Mouse (Mus musculus): ENCODE measurements around the gene Rex1bd. TPM values are rescaled to one million over a fixed set of nuclear protein-coding genes. Genes with fewer than 3 reads are reported as not detected.

Gene Rex1bd
- 133 and 135 TPM in 2 replicates for polyA plus RNA-seq (2015; fragmentation: Nextera tagmentation; extraction: Ambion mirVana)

DNA sequence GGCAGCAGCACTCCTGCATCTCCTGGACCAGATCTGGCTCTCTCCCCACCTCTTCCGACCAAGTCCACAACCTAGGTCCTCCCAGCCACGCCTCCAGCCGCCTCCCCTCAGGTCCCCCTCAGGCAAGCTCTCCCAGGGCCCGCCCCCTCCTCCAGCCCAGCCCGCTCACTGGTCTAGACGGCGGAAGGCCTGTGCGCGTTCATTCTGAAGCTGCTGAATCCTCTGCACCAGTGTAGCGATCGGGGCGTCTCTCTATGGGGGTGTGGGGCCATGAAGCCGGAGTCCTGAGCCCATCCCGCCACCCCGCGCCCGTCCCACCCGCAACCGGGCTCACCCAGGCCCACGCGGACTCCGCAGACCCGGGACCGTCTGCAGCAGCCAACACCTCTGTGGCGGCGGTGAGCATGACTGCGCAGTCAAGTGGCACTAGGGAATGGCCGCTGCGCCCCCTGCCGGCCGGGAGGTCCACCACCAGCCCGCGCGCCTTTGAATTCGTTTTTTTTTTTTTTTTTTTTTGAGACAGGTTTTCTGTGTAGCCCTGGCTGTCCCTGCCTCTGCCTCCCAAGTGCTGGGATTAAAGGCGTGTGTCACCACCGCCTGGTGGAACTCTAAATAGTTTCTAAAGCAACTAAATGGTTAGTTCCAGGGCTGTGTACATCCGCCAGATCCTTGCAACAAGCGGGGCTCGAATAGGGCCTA lies at the start of gene Rex1bd:
Gene Rex1bd, minus strand, starts transcription at position 425 of the 699 bp plus-strand sequence.
- ATAC-seq (ENCODE audit: low FRiP score, low TSS enrichment) = peak; percentile 90
- WGBS = 3% methylated on average over 39 of the region's 40 CpGs
- Histone ChIP-seq H3K4me1 (ENCODE audit: insufficient read depth, low read length) (peaks cover 52% of the 10 kb centered on the region), H3K36me3 (ENCODE audit: insufficient read depth, low read length) (peaks cover 15% of the 10 kb centered on the region), H3K27ac (ENCODE audit: low read length) (peak within 1 kb of the TSS; percentile 93), H3K27me3 (ENCODE audit: insufficient read depth, low read length) (peaks cover 27% of the 10 kb centered on the region), H3K4me2 (replicated peaks; ENCODE audit: low read depth, low read length) (peak within 1 kb of the TSS; percentile 81), H3K4me3 (ENCODE audit: low read length) (peak within 1 kb of the TSS; percentile 77), H3K9me3 (ENCODE audit: low read length) (no peaks in the 10 kb centered on the region), H3K9ac (replicated peaks; ENCODE audit: low read length) (peak within 1 kb of the TSS; percentile 94)

DNA sequence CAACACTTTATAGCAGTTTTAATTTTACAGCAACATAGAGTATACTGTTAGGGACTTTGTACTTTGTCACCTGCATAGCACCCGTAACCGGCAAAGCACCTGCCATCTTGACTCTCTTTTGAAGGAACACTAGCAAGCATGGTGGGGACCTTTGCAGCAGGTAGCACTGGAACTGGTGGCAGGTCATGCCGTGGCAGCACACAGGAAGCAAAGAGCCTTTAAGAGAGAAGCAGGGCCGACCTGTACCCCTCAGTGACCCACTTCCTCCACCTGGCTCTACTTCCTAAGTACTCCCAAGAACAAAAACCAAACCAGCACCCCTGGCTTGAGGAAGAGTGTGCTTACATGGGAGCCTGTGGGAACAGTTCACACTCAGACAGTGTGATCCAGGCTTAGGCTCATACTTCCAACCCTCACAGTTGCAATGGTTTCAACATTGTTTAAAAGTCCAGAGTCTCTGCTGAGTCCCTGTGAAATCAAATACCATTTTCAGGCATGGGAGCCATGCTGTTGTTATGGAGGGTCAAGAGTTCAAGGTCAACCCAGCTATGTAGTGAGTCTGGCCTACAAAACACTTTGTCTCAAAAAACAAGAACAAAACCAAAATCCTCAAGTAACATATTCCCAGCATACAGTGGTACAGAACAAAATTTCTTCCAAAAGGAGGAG lies 48.7 kb upstream of the Rex1bd start:
- 82% methylated on average over 4 of the region's 4 CpGs for WGBS
- H3K9ac ChIP-seq (replicated peaks; ENCODE audit: low read length) = no peak overlapping the region
- no peaks in the 10 kb centered on the region for H3K9me3 ChIP-seq (ENCODE audit: low read length)
- no peak overlapping the region for H3K4me3 ChIP-seq (ENCODE audit: low read length)
- H3K27me3 ChIP-seq (ENCODE audit: insufficient read depth, low read length) = no peaks in the 10 kb centered on the region
- no peak for ATAC-seq (ENCODE audit: low FRiP score, low TSS enrichment)
- H3K4me2 ChIP-seq (replicated peaks; ENCODE audit: low read depth, low read length) = no peak overlapping the region
- no peaks in the 10 kb centered on the region for H3K36me3 ChIP-seq (ENCODE audit: insufficient read depth, low read length)
- H3K27ac ChIP-seq (ENCODE audit: low read length) = no peak overlapping the region
- peaks cover 37% of the 10 kb centered on the region for H3K4me1 ChIP-seq (ENCODE audit: insufficient read depth, low read length)

DNA sequence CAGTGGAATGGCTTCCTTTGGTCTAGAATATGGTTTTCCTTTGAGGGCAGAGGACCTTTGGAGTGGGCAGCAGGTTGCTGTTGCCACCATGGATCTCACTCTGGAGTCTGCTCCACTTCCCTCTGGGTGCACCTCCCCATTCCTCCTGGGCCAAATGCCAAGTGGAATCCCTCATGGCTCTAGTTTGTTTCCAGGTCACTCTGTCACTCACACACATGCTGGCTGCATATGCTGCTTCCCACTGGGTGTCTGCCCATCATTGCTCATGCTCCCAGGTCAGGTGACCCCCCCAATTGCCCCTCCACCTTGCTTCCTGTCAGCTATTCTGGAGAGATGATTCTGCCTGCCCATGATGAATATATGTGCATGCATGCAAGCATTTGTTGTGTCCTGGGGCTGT lies 47.2 kb upstream of the Rex1bd start:
- ATAC-seq (ENCODE audit: low FRiP score, low TSS enrichment) = no peak

GRCm38 (mm10) chr8:70552836-70553235 lies 46.3 kb upstream of the Rex1bd start:
- Histone ChIP-seq H3K9me3 (ENCODE audit: low read length) (no peaks in the 10 kb centered on the region), H3K9ac (replicated peaks; ENCODE audit: low read length) (no peak overlapping the region), H3K27me3 (ENCODE audit: insufficient read depth, low read length) (no peaks in the 10 kb centered on the region), H3K4me3 (ENCODE audit: low read length) (no peak overlapping the region), H3K4me2 (replicated peaks; ENCODE audit: low read depth, low read length) (no peak overlapping the region), H3K4me1 (ENCODE audit: insufficient read depth, low read length) (peaks cover 24% of the 10 kb centered on the region; the same call in 1 of the 2 replicates), H3K27ac (ENCODE audit: low read length) (no peak overlapping the region), H3K36me3 (ENCODE audit: insufficient read depth, low read length) (no peaks in the 10 kb centered on the region)
- 0 out of 2 replicates have a peak, but pooled peaks have one; percentile 39 for ATAC-seq (ENCODE audit: low FRiP score, low TSS enrichment)
- 48% methylated on average over 1 of the region's 1 CpGs for WGBS

More for the DNA sequence above, 47.2 kb upstream of the Rex1bd start:
- Histone ChIP-seq H3K4me2 (replicated peaks; ENCODE audit: low read depth, low read length) (no peak overlapping the region), H3K4me3 (ENCODE audit: low read length) (no peak overlapping the region), H3K9ac (replicated peaks; ENCODE audit: low read length) (no peak overlapping the region), H3K9me3 (ENCODE audit: low read length) (no peaks in the 10 kb centered on the region), H3K36me3 (ENCODE audit: insufficient read depth, low read length) (no peaks in the 10 kb centered on the region), H3K27me3 (ENCODE audit: insufficient read depth, low read length) (no peaks in the 10 kb centered on the region), H3K4me1 (ENCODE audit: insufficient read depth, low read length) (peaks cover 28% of the 10 kb centered on the region; the same call in 1 of the 2 replicates), H3K27ac (ENCODE audit: low read length) (no peak overlapping the region)

GRCm38 (mm10) chr8:70551558-70552161 lies 45.1 kb upstream of the Rex1bd start:
- no peak overlapping the region for H3K4me2 ChIP-seq (replicated peaks; ENCODE audit: low read depth, low read length)

DNA sequence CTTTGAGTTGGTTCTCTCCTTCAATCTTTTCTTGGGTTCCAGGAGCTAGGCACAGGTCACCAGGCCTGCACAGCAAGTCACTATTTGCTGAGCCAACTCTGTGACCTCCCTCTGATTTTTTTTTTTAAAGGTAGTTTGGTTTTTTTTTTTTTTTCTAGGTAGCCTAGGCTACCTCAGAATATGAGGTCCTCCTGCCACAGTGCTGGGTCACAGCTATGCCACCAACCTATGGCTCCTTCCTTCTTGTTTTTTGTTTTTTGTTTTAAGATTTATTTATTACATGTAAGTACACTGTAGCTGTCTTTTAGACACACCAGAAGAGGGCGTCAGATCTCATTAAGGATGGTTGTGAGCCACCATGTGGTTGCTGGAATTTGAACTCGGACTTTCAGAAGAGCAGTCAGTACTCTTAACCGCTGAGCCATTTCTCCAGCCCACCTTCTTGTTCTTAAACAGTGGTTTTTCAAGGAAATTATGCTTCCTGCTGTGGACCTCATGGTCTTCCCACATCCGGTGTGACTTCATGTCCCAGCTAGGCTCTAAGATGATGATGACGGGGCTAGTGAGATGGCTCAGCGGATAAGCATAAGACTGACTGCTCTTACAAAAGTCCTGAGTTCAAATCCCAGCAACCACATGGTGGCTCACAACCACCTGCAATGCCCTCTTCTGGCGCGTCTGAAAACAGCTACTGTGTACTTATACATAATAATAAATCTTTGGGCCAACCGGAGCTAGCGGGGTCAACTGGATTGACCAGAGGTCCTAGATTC lies 43.0 kb upstream of the Rex1bd start:
- H3K36me3 ChIP-seq (ENCODE audit: insufficient read depth, low read length) = no peaks in the 10 kb centered on the region
- no peaks in the 10 kb centered on the region for H3K27me3 ChIP-seq (ENCODE audit: insufficient read depth, low read length)
- H3K9ac ChIP-seq (replicated peaks; ENCODE audit: low read length) = no peak overlapping the region
- H3K9me3 ChIP-seq (ENCODE audit: low read length) = no peaks in the 10 kb centered on the region
- no peak overlapping the region for H3K4me3 ChIP-seq (ENCODE audit: low read length)
- no peak overlapping the region for H3K27ac ChIP-seq (ENCODE audit: low read length)
- peaks cover 30% of the 10 kb centered on the region for H3K4me1 ChIP-seq (ENCODE audit: insufficient read depth, low read length)
- ATAC-seq (ENCODE audit: low FRiP score, low TSS enrichment) = no peak
- H3K4me2 ChIP-seq (replicated peaks; ENCODE audit: low read depth, low read length) = no peak overlapping the region
- 89% methylated on average over 10 of the region's 10 CpGs for WGBS

More at GRCm38 (mm10) chr8:70551558-70552161, 45.1 kb upstream of the Rex1bd start:
- H3K27me3 ChIP-seq (ENCODE audit: insufficient read depth, low read length) = no peaks in the 10 kb centered on the region
- H3K4me1 ChIP-seq (ENCODE audit: insufficient read depth, low read length) = peaks cover 24% of the 10 kb centered on the region; the same call in 1 of the 2 replicates
- H3K9me3 ChIP-seq (ENCODE audit: low read length) = no peaks in the 10 kb centered on the region
- 47% methylated on average over 3 of the region's 3 CpGs for WGBS
- no peaks in the 10 kb centered on the region for H3K36me3 ChIP-seq (ENCODE audit: insufficient read depth, low read length)
- peak overlapping the region; percentile 32; the same call in 1 of the 2 replicates for H3K27ac ChIP-seq (ENCODE audit: low read length)
- H3K9ac ChIP-seq (replicated peaks; ENCODE audit: low read length) = 0 out of 2 replicates have a peak overlapping the region, but pooled peaks have one; percentile 12
- ATAC-seq (ENCODE audit: low FRiP score, low TSS enrichment) = no peak; the same call in 1 of the 2 replicates
- H3K4me3 ChIP-seq (ENCODE audit: low read length) = no peak overlapping the region

GRCm38 (mm10) chr8:70547762-70548161 lies 41.2 kb upstream of the Rex1bd start:
- no peaks in the 10 kb centered on the region for H3K9me3 ChIP-seq (ENCODE audit: low read length)
- 0 out of 2 replicates have a peak overlapping the region, but pooled peaks have one; percentile 18 for H3K27ac ChIP-seq (ENCODE audit: low read length)
- 84% methylated on average over 6 of the region's 6 CpGs for WGBS
- 0 out of 2 replicates have a peak, but pooled peaks cover 2% of the 10 kb centered on the region for H3K36me3 ChIP-seq (ENCODE audit: insufficient read depth, low read length)
- H3K4me3 ChIP-seq (ENCODE audit: low read length) = no peak overlapping the region
- no peak overlapping the region for H3K9ac ChIP-seq (replicated peaks; ENCODE audit: low read length)
- ATAC-seq (ENCODE audit: low FRiP score, low TSS enrichment) = no peak
- no peak overlapping the region for H3K4me2 ChIP-seq (replicated peaks; ENCODE audit: low read depth, low read length)
- no peaks in the 10 kb centered on the region for H3K27me3 ChIP-seq (ENCODE audit: insufficient read depth, low read length)
- peaks cover 23% of the 10 kb centered on the region for H3K4me1 ChIP-seq (ENCODE audit: insufficient read depth, low read length)

DNA sequence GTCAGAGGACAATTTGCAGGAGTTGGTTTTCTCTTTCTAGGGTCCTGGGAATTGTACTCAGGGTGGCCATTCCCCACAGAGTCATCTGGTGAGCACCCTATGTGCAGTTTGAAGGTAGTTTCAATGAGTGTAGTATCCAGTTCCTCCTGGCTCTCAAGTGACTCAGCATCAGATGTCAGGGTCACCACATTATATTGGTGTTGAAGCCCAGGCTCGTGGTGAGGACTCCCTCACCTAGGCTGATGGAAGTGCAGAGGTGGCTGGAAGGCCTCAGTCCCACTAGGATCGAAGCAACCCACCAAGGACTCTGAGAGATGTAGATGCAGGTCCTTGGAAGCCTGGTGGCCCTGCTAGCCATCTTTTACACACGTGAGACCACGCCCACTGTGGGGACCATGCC lies 39.9 kb upstream of the Rex1bd start:
- Histone ChIP-seq H3K4me3 (ENCODE audit: low read length) (no peak overlapping the region), H3K36me3 (ENCODE audit: insufficient read depth, low read length) (0 out of 2 replicates have a peak, but pooled peaks cover 2% of the 10 kb centered on the region), H3K4me1 (ENCODE audit: insufficient read depth, low read length) (peaks cover 20% of the 10 kb centered on the region), H3K9ac (replicated peaks; ENCODE audit: low read length) (no peak overlapping the region), H3K27me3 (ENCODE audit: insufficient read depth, low read length) (no peaks in the 10 kb centered on the region), H3K4me2 (replicated peaks; ENCODE audit: low read depth, low read length) (no peak overlapping the region), H3K9me3 (ENCODE audit: low read length) (no peaks in the 10 kb centered on the region), H3K27ac (ENCODE audit: low read length) (no peak overlapping the region)
- 77% methylated on average over 4 of the region's 4 CpGs for WGBS
- no peak for ATAC-seq (ENCODE audit: low FRiP score, low TSS enrichment)

- H3K9me3 ChIP-seq (ENCODE audit: low read length) = no peaks in the 10 kb centered on the region
- ATAC-seq (ENCODE audit: low FRiP score, low TSS enrichment) = no peak
- WGBS = 59% methylated on average over 6 of the region's 6 CpGs
- H3K4me1 ChIP-seq (ENCODE audit: insufficient read depth, low read length) = peaks cover 33% of the 10 kb centered on the region
- H3K9ac ChIP-seq (replicated peaks; ENCODE audit: low read length) = peak overlapping the region; percentile 35
- 0 out of 2 replicates have a peak overlapping the region, but pooled peaks have one; percentile 34 for H3K27ac ChIP-seq (ENCODE audit: low read length)
- 0 out of 2 replicates have a peak, but pooled peaks cover 2% of the 10 kb centered on the region for H3K36me3 ChIP-seq (ENCODE audit: insufficient read depth, low read length)
- no peak overlapping the region for H3K4me2 ChIP-seq (replicated peaks; ENCODE audit: low read depth, low read length)
- no peaks in the 10 kb centered on the region for H3K27me3 ChIP-seq (ENCODE audit: insufficient read depth, low read length)
- no peak overlapping the region for H3K4me3 ChIP-seq (ENCODE audit: low read length)
These were observed 37.7 kb upstream of the Rex1bd start for GRCm38 (mm10) chr8:70544200-70544687.
